Mouse (Mus musculus): Measurements from ENCODE around the gene Gm4707. TPM values are rescaled to one million over a fixed set of nuclear protein-coding genes. Genes with fewer than 3 reads are reported as not detected.

The Gm4707 gene
- polyA plus RNA-seq (2016; fragmentation: Nextera tagmentation; extraction: Ambion mirVana), result 3.8 TPM in 2 replicates

- peaks cover 71% of the 10 kb centered on the region for H3K36me3 ChIP-seq
- DNase-seq (ENCODE audit: low spot score), result no peak
- no peaks in the 10 kb centered on the region for H3K4me1 ChIP-seq
- 100% methylated on average over 2 of the region's 2 CpGs for WGBS
- no peak within 1 kb of the TSS for H3K27ac ChIP-seq
- no peaks in the 10 kb centered on the region for H3K27me3 ChIP-seq (ENCODE audit: insufficient read depth, poor library complexity, severe bottlenecking)
- no peak within 1 kb of the TSS for H3K4me3 ChIP-seq
- H3K9me3 ChIP-seq, result no peaks in the 10 kb centered on the region
Measured at GRCm38 (mm10) chr17:71459818-71460217, at the start of gene Gm4707. Gene Gm4707, minus strand, starts transcription at chr17:71459918.

- Histone ChIP-seq H3K4me1 (no peaks in the 10 kb centered on the region), H3K27me3 (ENCODE audit: insufficient read depth, poor library complexity, severe bottlenecking) (no peaks in the 10 kb centered on the region), H3K36me3 (peaks cover 93% of the 10 kb centered on the region), H3K9me3 (no peaks in the 10 kb centered on the region), H3K4me3 (no peak overlapping the region), H3K27ac (no peak overlapping the region)
- no peak for DNase-seq (ENCODE audit: low spot score)
- 85% methylated on average over 8 of the region's 8 CpGs for WGBS
Measured at GRCm38 (mm10) chr17:71506832-71507231, 47.1 kb upstream of the Gm4707 start.

GRCm38 (mm10) chr17:71495784-71496183, 36.1 kb upstream of the Gm4707 start:
- H3K36me3 ChIP-seq, result peaks cover 64% of the 10 kb centered on the region
- DNase-seq (ENCODE audit: low spot score), result no peak
- H3K4me1 ChIP-seq, result no peaks in the 10 kb centered on the region
- no peaks in the 10 kb centered on the region for H3K27me3 ChIP-seq (ENCODE audit: insufficient read depth, poor library complexity, severe bottlenecking)
- 88% methylated on average over 4 of the region's 4 CpGs for WGBS
- no peak overlapping the region for H3K4me3 ChIP-seq
- H3K9me3 ChIP-seq, result no peaks in the 10 kb centered on the region
- no peak overlapping the region for H3K27ac ChIP-seq

GRCm38 (mm10) chr17:71491332-71491686, 31.6 kb upstream of the Gm4707 start:
- no peak for DNase-seq (ENCODE audit: low spot score)
- peaks cover 4% of the 10 kb centered on the region; the same call in 1 of the 2 replicates for H3K4me1 ChIP-seq
- no peak overlapping the region for H3K27ac ChIP-seq
- no peaks in the 10 kb centered on the region for H3K9me3 ChIP-seq
- 82% methylated on average over 4 of the region's 4 CpGs for WGBS
- H3K4me3 ChIP-seq, result no peak overlapping the region
- H3K36me3 ChIP-seq, result peaks cover 22% of the 10 kb centered on the region
- no peaks in the 10 kb centered on the region for H3K27me3 ChIP-seq (ENCODE audit: insufficient read depth, poor library complexity, severe bottlenecking)

GRCm38 (mm10) chr17:71490666-71491331, 31.1 kb upstream of the Gm4707 start:
- Histone ChIP-seq H3K9me3 (no peaks in the 10 kb centered on the region), H3K36me3 (peaks cover 16% of the 10 kb centered on the region), H3K4me3 (no peak overlapping the region), H3K27me3 (ENCODE audit: insufficient read depth, poor library complexity, severe bottlenecking) (no peaks in the 10 kb centered on the region), H3K4me1 (peaks cover 7% of the 10 kb centered on the region; the same call in 1 of the 2 replicates), H3K27ac (no peak overlapping the region)
- WGBS, result 57% methylated on average over 9 of the region's 9 CpGs
- no peak for DNase-seq (ENCODE audit: low spot score)

- H3K4me3 ChIP-seq, result no peak overlapping the region
- H3K9me3 ChIP-seq, result no peaks in the 10 kb centered on the region
- H3K27ac ChIP-seq, result no peak overlapping the region
- no peaks in the 10 kb centered on the region for H3K27me3 ChIP-seq (ENCODE audit: insufficient read depth, poor library complexity, severe bottlenecking)
- H3K4me1 ChIP-seq, result peaks cover 7% of the 10 kb centered on the region; the same call in 1 of the 2 replicates
- DNase-seq (ENCODE audit: low spot score), result no peak
- WGBS, result 80% methylated on average over 9 of the region's 9 CpGs
- H3K36me3 ChIP-seq, result peaks cover 7% of the 10 kb centered on the region; the same call in 1 of the 2 replicates
Measured at GRCm38 (mm10) chr17:71489703-71490461, 30.2 kb upstream of the Gm4707 start.

- Histone ChIP-seq H3K36me3 (no peaks in the 10 kb centered on the region), H3K9me3 (no peaks in the 10 kb centered on the region), H3K4me3 (no peak overlapping the region), H3K27me3 (ENCODE audit: insufficient read depth, poor library complexity, severe bottlenecking) (no peaks in the 10 kb centered on the region; the same call in 1 of the 2 replicates), H3K27ac (peak overlapping the region; percentile 47; the same call in 1 of the 2 replicates), H3K4me1 (peaks cover 7% of the 10 kb centered on the region; the same call in 1 of the 2 replicates)
- no peak for DNase-seq (ENCODE audit: low spot score)
- 38% methylated on average over 8 of the region's 8 CpGs for WGBS
Measured at GRCm38 (mm10) chr17:71486231-71486851, 26.6 kb upstream of the Gm4707 start.

- H3K4me1 ChIP-seq, result peaks cover 7% of the 10 kb centered on the region; the same call in 1 of the 2 replicates
- WGBS, result 68% methylated on average over 12 of the region's 12 CpGs
- H3K36me3 ChIP-seq, result no peaks in the 10 kb centered on the region
- H3K4me3 ChIP-seq, result no peak overlapping the region
- H3K9me3 ChIP-seq, result no peaks in the 10 kb centered on the region
- no peak overlapping the region for H3K27ac ChIP-seq
- DNase-seq (ENCODE audit: low spot score), result no peak
- H3K27me3 ChIP-seq (ENCODE audit: insufficient read depth, poor library complexity, severe bottlenecking), result no peaks in the 10 kb centered on the region; the same call in 1 of the 2 replicates
Measured at GRCm38 (mm10) chr17:71485791-71486230, 26.1 kb upstream of the Gm4707 start.

GRCm38 (mm10) chr17:71484711-71485110, 25.0 kb upstream of the Gm4707 start:
- H3K4me1 ChIP-seq, result peaks cover 7% of the 10 kb centered on the region; the same call in 1 of the 2 replicates
- H3K9me3 ChIP-seq, result no peaks in the 10 kb centered on the region
- H3K36me3 ChIP-seq, result no peaks in the 10 kb centered on the region
- no peak overlapping the region for H3K4me3 ChIP-seq
- WGBS, result 83% methylated on average over 5 of the region's 5 CpGs
- DNase-seq (ENCODE audit: low spot score), result no peak
- H3K27me3 ChIP-seq (ENCODE audit: insufficient read depth, poor library complexity, severe bottlenecking), result no peaks in the 10 kb centered on the region; the same call in 1 of the 2 replicates
- H3K27ac ChIP-seq, result no peak overlapping the region

GRCm38 (mm10) chr17:71483418-71484060, 23.8 kb upstream of the Gm4707 start:
- WGBS, result 86% methylated on average over 7 of the region's 7 CpGs
- no peak for DNase-seq (ENCODE audit: low spot score)

GRCm38 (mm10) chr17:71479381-71479901, 19.7 kb upstream of the Gm4707 start:
- Histone ChIP-seq H3K36me3 (no peaks in the 10 kb centered on the region), H3K27me3 (ENCODE audit: insufficient read depth, poor library complexity, severe bottlenecking) (no peaks in the 10 kb centered on the region; the same call in 1 of the 2 replicates), H3K4me1 (no peaks in the 10 kb centered on the region), H3K4me3 (no peak overlapping the region), H3K9me3 (no peaks in the 10 kb centered on the region), H3K27ac (no peak overlapping the region)
- DNase-seq (ENCODE audit: low spot score), result no peak
- WGBS, result 63% methylated on average over 5 of the region's 5 CpGs

More at GRCm38 (mm10) chr17:71483418-71484060, 23.8 kb upstream of the Gm4707 start:
- H3K9me3 ChIP-seq, result no peaks in the 10 kb centered on the region
- H3K36me3 ChIP-seq, result no peaks in the 10 kb centered on the region
- H3K4me3 ChIP-seq, result no peak overlapping the region
- no peak overlapping the region for H3K27ac ChIP-seq
- H3K27me3 ChIP-seq (ENCODE audit: insufficient read depth, poor library complexity, severe bottlenecking), result no peaks in the 10 kb centered on the region; the same call in 1 of the 2 replicates
- peaks cover 7% of the 10 kb centered on the region; the same call in 1 of the 2 replicates for H3K4me1 ChIP-seq

GRCm38 (mm10) chr17:71477481-71477880, 17.8 kb upstream of the Gm4707 start:
- H3K4me3 ChIP-seq, result no peak overlapping the region
- peaks cover 8% of the 10 kb centered on the region; the same call in 1 of the 2 replicates for H3K4me1 ChIP-seq
- DNase-seq (ENCODE audit: low spot score), result no peak
- no peaks in the 10 kb centered on the region for H3K9me3 ChIP-seq
- WGBS, result 94% methylated on average over 8 of the region's 8 CpGs
- 0 out of 2 replicates have a peak, but pooled peaks cover under 1% of the 10 kb centered on the region for H3K36me3 ChIP-seq
- H3K27ac ChIP-seq, result no peak overlapping the region
- no peaks in the 10 kb centered on the region; the same call in 1 of the 2 replicates for H3K27me3 ChIP-seq (ENCODE audit: insufficient read depth, poor library complexity, severe bottlenecking)
